ENCODE assay signal across 9 mouse cellular contexts in genomic region chr1:73998925-73999375, GRCm38 (mm10).
A peak's percentile ranks its signal among the peaks of the same experiment; 100 is the strongest.
DNase-seq lines count a peak whose midpoint lies in the region; ATAC-seq and TF ChIP-seq lines count a peak whose summit lies in the region.
"Had no signal": no experiment of that assay in that cellular context is flagged by ENCODE, and none has a peak within 500 bp of the region (broad histone marks: within the 10 kb centered on the region; RNA-seq: fewer than 3 reads in every experiment).

No protein-coding gene starts in this region.

- H3K27ac ChIP-seq in spleen, adult 2 months (ENCODE audit: insufficient read depth, low read length) = peak overlapping the region; percentile 61
- H3K27ac ChIP-seq in heart, embryonic 13.5 days (replicated peaks) = peak overlapping the region; percentile 98
- no peak overlapping the region for H3K27ac ChIP-seq in midbrain, embryonic 15.5 days

- peak overlapping the region; percentile 50 for H3K4me2 ChIP-seq in heart, embryonic 13.5 days
- no peak overlapping the region for H3K4me2 ChIP-seq in midbrain, embryonic 15.5 days

- DNase-seq in spleen, adult 2 months (ENCODE audit: low read depth in 1 of 2, low spot score in 2 of 2) = no peak
- DNase-seq in spleen, postnatal 14 days (ENCODE audit: low spot score in 2 of 2) = no peak
- peak; percentile 61 to 66 for DNase-seq in lung, adult 18-20 months
- no peak for DNase-seq in embryo, embryonic 10.5 days (ENCODE audit: low spot score)
- no peak for DNase-seq in left cerebral cortex, adult 9 months (ENCODE audit: low spot score in 2 of 2)
- no peak for DNase-seq in ovary, postnatal 36 days (ENCODE audit: low spot score)
- DNase-seq: cerebellum, postnatal 36 days had no signal

- ATAC-seq in heart, embryonic 13.5 days (ENCODE audit: extremely low read depth, insufficient number of reproducible peaks, low FRiP score, low TSS enrichment) = no peak
- no peak for ATAC-seq in midbrain, embryonic 15.5 days (replicated peaks)

- H3K4me1 ChIP-seq in spleen, adult 2 months (ENCODE audit: control insufficient read depth, insufficient read depth, insufficient read length) = no peaks in the 10 kb centered on the region
- peaks cover 100% of the 10 kb centered on the region for H3K4me1 ChIP-seq in heart, embryonic 13.5 days
- H3K4me1 ChIP-seq in midbrain, embryonic 15.5 days = no peaks in the 10 kb centered on the region; the same call in 1 of the 2 replicates

- no peaks in the 10 kb centered on the region for H3K9me3 ChIP-seq in heart, embryonic 13.5 days
- no peaks in the 10 kb centered on the region for H3K9me3 ChIP-seq in midbrain, embryonic 15.5 days

- peak overlapping the region; percentile 72 for H3K9ac ChIP-seq in heart, embryonic 13.5 days
- no peak overlapping the region for H3K9ac ChIP-seq in midbrain, embryonic 15.5 days

- no peaks in the 10 kb centered on the region for H3K36me3 ChIP-seq in spleen, adult 2 months (ENCODE audit: control insufficient read depth, insufficient read depth, low read length)
- peaks cover 40% of the 10 kb centered on the region for H3K36me3 ChIP-seq in heart, embryonic 13.5 days
- no peaks in the 10 kb centered on the region for H3K36me3 ChIP-seq in midbrain, embryonic 15.5 days (replicated peaks)

- WGBS in spleen, adult 2 months = 49% methylated on average over 5 of the region's 5 CpGs
- WGBS in heart, embryonic 13.5 days = 23% methylated on average over 5 of the region's 5 CpGs
- 81% methylated on average over 5 of the region's 5 CpGs for WGBS in midbrain, embryonic 15.5 days

- H3K4me3 ChIP-seq in spleen, adult 2 months (ENCODE audit: extremely low read depth, insufficient read depth, insufficient read length) = no peak overlapping the region
- no peak overlapping the region for H3K4me3 ChIP-seq in heart, embryonic 13.5 days
- no peak overlapping the region for H3K4me3 ChIP-seq in midbrain, embryonic 15.5 days

- TF ChIP-seq CTCF in spleen, adult 2 months (IDR thresholded peaks at IDR 0.05; ENCODE audit: extremely low read depth, insufficient read depth, insufficient read length, insufficient replicate concordance) = no peak

- H3K27me3 ChIP-seq in spleen, adult 2 months (ENCODE audit: control insufficient read depth, insufficient read depth, low read length) = no peaks in the 10 kb centered on the region
- no peaks in the 10 kb centered on the region for H3K27me3 ChIP-seq in heart, embryonic 13.5 days (replicated peaks)
- H3K27me3 ChIP-seq in midbrain, embryonic 15.5 days (replicated peaks) = no peaks in the 10 kb centered on the region

- TF ChIP-seq POLR2A in spleen, adult 2 months (IDR thresholded peaks at IDR 0.05; ENCODE audit: low read depth, low read length) = no peak

Comparison
In these comparisons a context has a peak if more than half of its experiments do, and no peak if none do; other contexts are left out.
1. DNase-seq: peak in lung, adult 18-20 months (2 of 2); none in spleen, adult 2 months (0 of 2), spleen, postnatal 14 days (0 of 2), embryo, embryonic 10.5 days (single experiment), left cerebral cortex, adult 9 months (0 of 2) and ovary, postnatal 36 days (single experiment).